Mouse (Mus musculus): ENCODE results near the gene Tcte3. TPM values are rescaled to one million over a fixed set of nuclear protein-coding genes. Genes with fewer than 3 reads are reported as not detected.
"Not testable (repeated sequence)": the region's sequence is repeated elsewhere in the genome, so short reads cannot be mapped to it uniquely, and the experiment has no call there.

The Tcte3 gene
- total RNA-seq, 2 experiments from 2014 or later = 1.00 TPM; not detected in 1

DNA sequence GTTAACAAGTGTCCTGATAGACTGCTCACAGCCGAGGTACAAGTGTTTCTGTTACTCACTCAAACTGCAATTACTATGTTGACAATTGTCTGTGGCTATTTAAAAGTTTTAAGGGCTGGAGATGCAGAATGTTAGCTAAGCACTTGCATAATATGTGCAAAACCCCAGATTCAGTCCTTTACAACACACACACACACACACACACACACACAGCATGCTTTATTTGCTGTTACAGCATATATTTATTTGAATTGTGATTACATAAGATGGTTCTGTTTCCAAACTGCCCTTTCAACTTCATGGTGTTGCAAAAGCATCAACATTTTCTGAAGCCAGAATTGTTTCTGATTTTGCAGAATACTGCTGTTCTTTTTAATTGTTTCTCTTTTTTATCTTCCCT is 9.1 kb upstream of the Tcte3 start:
- DNase-seq; intact Hi-C loops (cut with DNase I): not testable (repeated sequence)

DNA sequence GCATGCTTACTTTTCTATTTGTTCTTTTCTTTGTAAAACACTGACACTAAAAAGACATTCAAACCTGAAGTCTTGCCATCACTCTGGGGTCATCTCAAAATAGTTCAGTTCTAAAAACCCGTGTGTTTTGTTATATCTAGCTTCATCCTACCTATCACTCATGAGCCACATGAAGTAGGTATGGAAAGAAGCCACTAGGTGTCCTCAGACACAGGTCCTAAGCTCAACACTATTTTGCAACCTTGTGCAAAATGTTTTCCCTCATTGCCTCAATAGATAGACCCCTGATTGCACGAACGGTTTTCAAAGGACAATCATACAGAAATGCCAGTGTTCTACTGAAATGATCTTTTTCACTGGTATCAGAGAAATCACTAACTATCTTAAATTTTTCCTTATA is 833 bp downstream of the Tcte3 start:
- DNase-seq; intact Hi-C loops (cut with DNase I): not testable (repeated sequence)

GRCm38 (mm10) chr17:15031414-15031813 is 9.9 kb downstream of the Tcte3 start:
- DNase-seq; intact Hi-C loops (cut with DNase I): not testable (repeated sequence)

DNA sequence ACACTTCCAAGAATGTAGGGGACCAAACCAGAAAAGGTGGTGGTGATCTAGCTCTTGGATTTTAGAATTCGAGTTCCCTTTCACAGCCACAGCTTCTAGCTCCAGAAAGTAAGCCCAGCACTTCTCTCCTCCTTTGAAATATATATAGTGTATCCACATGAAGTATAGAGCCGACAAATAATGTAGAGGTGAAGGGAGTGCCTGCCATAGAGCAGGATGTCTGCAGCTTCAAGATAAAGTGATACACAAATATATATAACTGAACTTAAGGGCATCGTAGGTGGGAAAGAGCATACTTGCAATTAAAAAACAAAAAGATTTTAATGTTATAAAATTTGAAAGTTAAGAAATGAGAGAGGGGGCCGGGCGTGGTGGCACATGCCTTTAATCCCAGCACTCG is 15.8 kb downstream of the Tcte3 start:
- DNase-seq; intact Hi-C loops (cut with DNase I): not testable (repeated sequence)

DNA sequence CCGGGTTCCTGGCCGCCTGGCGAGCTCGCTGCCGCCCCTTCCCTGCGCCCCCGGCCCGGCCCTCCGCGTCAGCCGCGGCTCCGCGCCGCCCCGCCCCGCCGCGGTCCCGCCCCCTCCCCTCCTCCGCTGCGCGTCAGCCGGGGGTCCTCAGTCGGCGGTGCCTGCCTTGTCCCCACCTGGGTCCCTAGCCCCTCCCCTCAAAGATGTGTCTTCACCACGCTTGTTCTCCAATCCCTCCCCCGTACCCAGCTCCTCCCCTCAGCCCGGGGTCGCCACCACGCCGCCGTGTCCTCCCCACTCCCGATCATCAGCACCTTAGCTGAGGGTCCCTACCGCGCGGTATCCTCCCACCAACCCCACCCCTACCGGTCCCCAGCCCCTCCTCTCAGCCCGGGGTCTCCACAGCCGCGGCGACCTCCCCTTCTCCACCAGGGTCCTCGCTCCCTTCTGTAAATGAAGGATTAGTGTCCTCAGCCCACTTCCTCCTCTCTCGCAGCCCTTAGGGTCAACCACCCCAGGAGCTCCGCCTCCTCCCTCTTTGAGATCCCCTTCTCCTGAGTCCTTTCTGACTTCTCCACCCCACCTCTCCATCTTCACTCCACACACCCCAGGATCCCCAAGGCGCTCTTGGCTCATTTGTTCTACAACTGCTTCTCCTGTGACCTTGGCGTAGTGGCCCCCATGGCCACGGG is 16.6 kb downstream of the Tcte3 start:
- DNase-seq; intact Hi-C loops (cut with DNase I): not testable (repeated sequence)

DNA sequence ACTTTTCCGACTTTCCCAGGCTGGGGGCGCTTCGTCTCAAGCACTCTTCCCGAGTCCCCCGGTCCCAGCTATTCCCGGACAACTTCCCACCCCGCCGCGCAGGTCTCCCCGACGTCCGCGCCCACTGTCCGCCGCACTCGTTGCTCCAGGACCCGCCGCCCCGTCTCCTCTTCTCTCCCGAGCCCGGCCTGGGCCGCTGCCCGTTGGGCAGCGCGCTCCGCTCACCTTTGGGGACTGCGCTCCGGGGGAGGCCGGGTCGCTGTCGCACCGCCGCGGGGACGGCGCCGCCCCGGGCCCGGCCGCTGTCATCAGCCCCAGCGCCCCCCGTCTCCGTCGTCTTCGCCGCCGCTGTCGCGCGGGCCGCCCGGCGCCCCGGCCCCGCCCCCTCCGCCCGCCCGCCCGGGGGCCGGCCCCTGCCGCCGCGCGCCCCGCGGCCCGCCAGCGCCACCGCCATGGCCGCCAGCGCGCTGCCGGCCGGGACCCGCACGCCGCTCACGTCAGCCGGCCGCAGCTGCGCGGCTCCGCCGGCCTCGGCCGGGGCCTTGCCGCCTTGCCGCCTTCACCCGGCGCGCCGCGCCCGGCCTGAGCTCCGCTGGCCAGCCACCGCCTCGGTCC is 17.3 kb downstream of the Tcte3 start:
- intact Hi-C loops (cut with DNase I) = not testable (repeated sequence)

GRCm38 (mm10) chr17:15021503-15022220 is 19.6 kb downstream of the Tcte3 start:
- intact Hi-C loops (cut with DNase I) = not testable (repeated sequence)
- peak; percentile 18 for DNase-seq

More for the DNA sequence above, 17.3 kb downstream of the Tcte3 start:
- DNase-seq = not testable (repeated sequence)

DNA sequence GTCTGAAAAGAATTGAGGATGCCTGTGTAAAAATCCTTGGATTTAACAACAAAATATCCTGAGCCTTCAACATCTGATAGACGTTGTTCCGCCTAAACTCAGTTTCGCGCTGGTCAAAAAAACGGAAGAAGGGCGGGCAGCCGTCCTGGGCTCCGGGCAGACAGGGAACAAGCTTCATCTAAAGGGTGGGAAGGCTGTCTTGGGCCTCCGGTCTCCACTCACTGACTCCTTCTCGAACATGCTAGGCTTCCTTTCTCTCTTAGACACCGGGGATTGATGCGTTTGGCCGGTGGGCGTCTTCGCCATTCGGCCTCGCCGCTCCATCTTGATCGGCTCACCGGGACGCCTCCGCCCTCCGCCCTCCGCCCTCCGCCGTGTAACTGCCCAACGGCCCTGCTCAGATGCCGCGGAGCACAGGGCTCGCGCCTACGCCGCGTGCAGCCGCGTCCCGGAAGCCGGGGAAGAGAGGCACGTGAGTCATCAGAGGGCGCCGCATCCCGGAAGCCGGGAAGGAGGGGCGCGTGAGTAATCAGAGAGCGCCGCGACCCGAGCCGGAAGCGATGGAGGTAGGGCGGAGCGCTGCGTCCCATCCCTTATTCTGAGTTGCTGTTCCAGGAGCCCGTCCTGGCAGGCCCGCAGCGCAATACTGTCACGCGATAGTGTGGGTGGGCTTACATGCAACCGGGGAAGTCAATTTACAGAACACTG is 31.4 kb downstream of the Tcte3 start, which contains the start of gene Gm3435:
Gm3435 (plus strand) TSS at position 471 of the 708 bp plus-strand sequence.
- intact Hi-C loops (cut with DNase I); DNase-seq: not testable (repeated sequence)

- intact Hi-C loops (cut with DNase I); DNase-seq: not testable (repeated sequence)
Observed at GRCm38 (mm10) chr17:15009088-15009487, 32.2 kb downstream of the Tcte3 start.

DNA sequence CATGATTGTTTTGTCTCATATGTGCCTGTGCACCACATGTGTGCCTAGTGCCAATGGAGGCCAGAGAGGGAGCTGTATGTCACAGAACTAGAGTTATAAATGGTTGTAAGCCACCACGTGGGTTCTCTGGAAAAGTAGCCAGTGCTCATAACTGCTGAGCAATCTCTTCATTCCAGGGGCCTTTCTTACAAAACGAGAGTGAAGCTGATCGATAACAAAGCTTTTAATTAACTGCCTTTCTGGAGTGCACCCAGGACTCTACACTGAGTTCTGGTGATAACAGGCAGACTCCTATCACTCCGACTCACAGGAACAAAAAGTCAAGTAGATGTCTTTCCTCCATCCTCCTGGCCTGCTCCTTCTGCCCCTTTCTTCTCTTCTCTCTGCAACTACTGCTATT is 41.2 kb downstream of the Tcte3 start:
- DNase-seq; intact Hi-C loops (cut with DNase I): not testable (repeated sequence)

- intact Hi-C loops (cut with DNase I); DNase-seq: not testable (repeated sequence)
Observed at GRCm38 (mm10) chr17:14994140-14994539, 47.1 kb downstream of the Tcte3 start.

DNA sequence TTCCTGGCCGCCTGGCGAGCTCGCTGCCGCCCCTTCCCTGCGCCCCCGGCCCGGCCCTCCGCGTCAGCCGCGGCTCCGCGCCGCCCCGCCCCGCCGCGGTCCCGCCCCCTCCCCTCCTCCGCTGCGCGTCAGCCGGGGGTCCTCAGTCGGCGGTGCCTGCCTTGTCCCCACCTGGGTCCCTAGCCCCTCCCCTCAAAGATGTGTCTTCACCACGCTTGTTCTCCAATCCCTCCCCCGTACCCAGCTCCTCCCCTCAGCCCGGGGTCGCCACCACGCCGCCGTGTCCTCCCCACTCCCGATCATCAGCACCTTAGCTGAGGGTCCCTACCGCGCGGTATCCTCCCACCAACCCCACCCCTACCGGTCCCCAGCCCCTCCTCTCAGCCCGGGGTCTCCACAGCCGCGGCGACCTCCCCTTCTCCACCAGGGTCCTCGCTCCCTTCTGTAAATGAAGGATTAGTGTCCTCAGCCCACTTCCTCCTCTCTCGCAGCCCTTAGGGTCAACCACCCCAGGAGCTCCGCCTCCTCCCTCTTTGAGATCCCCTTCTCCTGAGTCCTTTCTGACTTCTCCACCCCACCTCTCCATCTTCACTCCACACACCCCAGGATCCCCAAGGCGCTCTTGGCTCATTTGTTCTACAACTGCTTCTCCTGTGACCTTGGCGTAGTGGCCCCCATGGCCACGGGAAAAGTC is 48.0 kb downstream of the Tcte3 start:
- intact Hi-C loops (cut with DNase I); DNase-seq: not testable (repeated sequence)

GRCm38 (mm10) chr17:14992522-14993138 is 48.7 kb downstream of the Tcte3 start:
- DNase-seq = not testable (repeated sequence)

DNA sequence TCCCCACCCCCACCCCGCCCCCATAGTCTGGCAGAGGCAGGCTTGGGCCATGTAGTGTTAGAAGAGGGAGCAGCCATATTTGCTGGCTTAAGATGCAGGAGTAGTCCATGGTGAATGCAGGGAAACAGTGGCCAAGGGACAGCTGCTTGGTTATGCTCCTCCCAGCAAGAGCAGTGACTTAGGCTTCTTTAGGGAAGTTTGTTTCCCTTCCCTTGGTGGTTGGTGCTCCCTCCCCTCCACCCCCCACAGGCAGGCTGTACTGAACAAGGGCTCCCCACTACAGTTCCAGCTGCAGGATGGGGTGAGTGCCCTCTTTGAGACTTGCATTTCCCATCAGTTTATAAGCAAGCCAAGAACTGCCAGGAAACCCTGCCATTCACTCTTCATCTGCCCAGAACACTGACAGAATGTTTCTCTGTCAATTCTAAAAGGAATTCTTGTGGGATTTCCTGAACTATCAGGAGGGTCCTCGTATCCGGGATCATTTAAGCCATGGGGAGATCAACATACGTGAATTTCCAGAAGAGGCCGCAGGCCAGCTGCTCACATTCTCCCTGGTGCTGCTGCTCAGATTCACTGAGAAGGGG is 51.1 kb downstream of the Tcte3 start:
- intact Hi-C loops (cut with DNase I); DNase-seq: not testable (repeated sequence)

More at GRCm38 (mm10) chr17:14992522-14993138, 48.7 kb downstream of the Tcte3 start:
- intact Hi-C loops (cut with DNase I) = not testable (repeated sequence)

GRCm38 (mm10) chr17:14978362-14979038 is 62.8 kb downstream of the Tcte3 start, which contains the start of the genes 9030025P20Rik and Gm3417:
Gene 9030025P20Rik (plus strand): TSS chr17:14978468.
Gene Gm3417 (minus strand): TSS chr17:14978790.
- intact Hi-C loops (cut with DNase I); DNase-seq: not testable (repeated sequence)

DNA sequence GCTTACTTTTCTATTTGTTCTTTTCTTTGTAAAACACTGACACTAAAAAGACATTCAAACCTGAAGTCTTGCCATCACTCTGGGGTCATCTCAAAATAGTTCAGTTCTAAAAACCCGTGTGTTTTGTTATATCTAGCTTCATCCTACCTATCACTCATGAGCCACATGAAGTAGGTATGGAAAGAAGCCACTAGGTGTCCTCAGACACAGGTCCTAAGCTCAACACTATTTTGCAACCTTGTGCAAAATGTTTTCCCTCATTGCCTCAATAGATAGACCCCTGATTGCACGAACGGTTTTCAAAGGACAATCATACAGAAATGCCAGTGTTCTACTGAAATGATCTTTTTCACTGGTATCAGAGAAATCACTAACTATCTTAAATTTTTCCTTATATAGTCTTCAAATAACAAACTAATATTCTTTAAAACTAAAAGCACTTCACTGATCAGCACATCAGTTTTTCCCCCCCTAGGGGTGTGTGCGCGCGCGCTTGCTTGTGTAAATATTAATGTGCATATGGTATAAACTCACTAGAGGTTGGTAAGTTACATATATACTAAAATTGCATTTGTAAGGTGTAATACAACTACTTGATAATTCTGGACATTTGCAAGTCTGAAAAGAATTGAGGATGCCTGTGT is 63.4 kb downstream of the Tcte3 start:
- intact Hi-C loops (cut with DNase I); DNase-seq: not testable (repeated sequence)

All from heart, postnatal 14 days (tissue).